Mouse (Mus musculus) T-helper 2 cell (primary cell): ENCODE data around the gene Sf3b4.

ENCODE experiments used
- in situ Hi-C: fragments of 300-600 bp; cut with MboI, MseI; formaldehyde crosslinking; loops from one replicate; pipeline ENCODE4 v1.15.1; 2025; ENCODE audit warnings: high pct_unique_total_duplicates

Gene Sf3b4

GRCm38 (mm10) chr3:96219661-96220130, 47.6 kb downstream of the Sf3b4 start, which contains the start of the genes Bola1 and Hist2h2ab:
TSS of gene Bola1 (minus strand) at chr3:96219709.
TSS of gene Hist2h2ab (plus strand) at chr3:96219865.
- in situ Hi-C loops: loop anchor here (5.0 to 10.0 kb wide), 2 partner anchors 157 to 1205 kb away; partner anchors contain the start of gene Zfp687

- in situ Hi-C loops: loop anchor here (5.0 to 10.0 kb wide), 2 partner anchors 158 to 1205 kb away; partner anchors contain the start of gene Zfp687
Observed at GRCm38 (mm10) chr3:96220131-96220764, 48.1 kb downstream of the Sf3b4 start.

- in situ Hi-C loops: loop anchor here (5.0 to 10.0 kb wide), 2 partner anchors 159 to 1206 kb away; partner anchors contain the start of gene Zfp687
Observed at GRCm38 (mm10) chr3:96220765-96221639, 48.9 kb downstream of the Sf3b4 start, which contains the start of the genes Hist2h2ac and Hist2h2be. TSS of gene Hist2h2ac (minus strand) at chr3:96220880. TSS of gene Hist2h2be (plus strand) at chr3:96221119.

GRCm38 (mm10) chr3:96221640-96222038, 49.5 kb downstream of the Sf3b4 start:
- in situ Hi-C loops: loop anchor here (5.0 to 10.0 kb wide), 2 partner anchors 159 to 1207 kb away; partner anchors contain the start of gene Zfp687

GRCm38 (mm10) chr3:96222774-96223173, 50.6 kb downstream of the Sf3b4 start:
- in situ Hi-C loops: loop anchor here (5.0 to 10.0 kb wide), 2 partner anchors 160 to 1208 kb away; partner anchors contain the start of gene Zfp687

- in situ Hi-C loops: loop anchor here (5.0 to 10.0 kb wide), 2 partner anchors 43 to 1211 kb away; partner anchors contain the start of genes Sv2a and Zfp687
Observed at GRCm38 (mm10) chr3:96225421-96225820, 53.3 kb downstream of the Sf3b4 start.
